Mouse (Mus musculus): ENCODE measurements around the gene Arpc1a. TPM values are rescaled to one million over a fixed set of nuclear protein-coding genes. Genes with fewer than 3 reads are reported as not detected.
A peak's percentile ranks its signal among the peaks of the same experiment; 100 is the strongest.
"Not testable (repeated sequence)": the region's sequence is repeated elsewhere in the genome, so short reads cannot be mapped to it uniquely, and the experiment has no call there.

Arpc1a gene
- polyA plus RNA-seq, 1 experiment from 2014 or later, result 147 TPM

GRCm38 (mm10) chr5:145123396-145123795 is 39.8 kb downstream of the Arpc1a start:
- H3K9me3 ChIP-seq, result no peaks in the 10 kb centered on the region

GRCm38 (mm10) chr5:145126580-145126979 is 43.0 kb downstream of the Arpc1a start:
- no peaks in the 10 kb centered on the region for H3K4me1 ChIP-seq
- 90% methylated on average over 9 of the region's 9 CpGs for WGBS
- ATAC-seq (ENCODE audit: insufficient number of reproducible peaks, low FRiP score, low TSS enrichment, low read depth), result no peak
- H3K27ac ChIP-seq, result no peak overlapping the region
- no peak overlapping the region for H3K4me2 ChIP-seq
- H3K36me3 ChIP-seq, result peaks cover 94% of the 10 kb centered on the region
- no peaks in the 10 kb centered on the region for H3K9me3 ChIP-seq
- no peak overlapping the region for H3K9ac ChIP-seq
- H3K27me3 ChIP-seq, result no peaks in the 10 kb centered on the region
- H3K4me3 ChIP-seq, result no peak overlapping the region

More at GRCm38 (mm10) chr5:145123396-145123795, 39.8 kb downstream of the Arpc1a start:
- no peak for ATAC-seq (ENCODE audit: insufficient number of reproducible peaks, low FRiP score, low TSS enrichment, low read depth)
- Histone ChIP-seq H3K27ac (no peak overlapping the region), H3K4me2 (no peak overlapping the region), H3K27me3 (no peaks in the 10 kb centered on the region), H3K4me1 (peaks cover 14% of the 10 kb centered on the region), H3K4me3 (no peak overlapping the region), H3K9ac (no peak overlapping the region), H3K36me3 (peaks cover 67% of the 10 kb centered on the region)
- WGBS, result 92% methylated on average over 19 of the region's 19 CpGs

GRCm38 (mm10) chr5:145129124-145129523 is 45.5 kb downstream of the Arpc1a start:
- Histone ChIP-seq H3K4me1 (no peaks in the 10 kb centered on the region), H3K27ac (peak overlapping the region; percentile 29), H3K4me3 (no peak overlapping the region), H3K9me3 (no peaks in the 10 kb centered on the region), H3K4me2 (no peak overlapping the region), H3K27me3 (no peaks in the 10 kb centered on the region), H3K9ac (no peak overlapping the region), H3K36me3 (peaks cover 94% of the 10 kb centered on the region)
- ATAC-seq (ENCODE audit: insufficient number of reproducible peaks, low FRiP score, low TSS enrichment, low read depth), result no peak
- 90% methylated on average over 4 of the region's 4 CpGs for WGBS

- not testable (repeated sequence) for H3K4me1 ChIP-seq; H3K27ac ChIP-seq; H3K9me3 ChIP-seq; H3K4me2 ChIP-seq; H3K27me3 ChIP-seq; ATAC-seq (ENCODE audit: insufficient number of reproducible peaks, low FRiP score, low TSS enrichment, low read depth); H3K9ac ChIP-seq; H3K4me3 ChIP-seq
- 92% methylated on average over 4 of the region's 6 CpGs for WGBS
- H3K36me3 ChIP-seq, result peaks cover 94% of the 10 kb centered on the region
Measured at GRCm38 (mm10) chr5:145129773-145130172, 46.1 kb downstream of the Arpc1a start.

- H3K27me3 ChIP-seq, result no peaks in the 10 kb centered on the region
- H3K4me1 ChIP-seq, result no peaks in the 10 kb centered on the region
- H3K27ac ChIP-seq, result no peak overlapping the region
- no peak for ATAC-seq (ENCODE audit: insufficient number of reproducible peaks, low FRiP score, low TSS enrichment, low read depth)
- H3K4me2 ChIP-seq, result no peak overlapping the region
- H3K9ac ChIP-seq, result no peak overlapping the region
- no peaks in the 10 kb centered on the region for H3K9me3 ChIP-seq
- 82% methylated on average over 11 of the region's 11 CpGs for WGBS
- H3K36me3 ChIP-seq, result peaks cover 94% of the 10 kb centered on the region
- H3K4me3 ChIP-seq, result no peak overlapping the region
Measured at GRCm38 (mm10) chr5:145130191-145130590, 46.6 kb downstream of the Arpc1a start.

GRCm38 (mm10) chr5:145130995-145131394 is 47.4 kb downstream of the Arpc1a start:
- Histone ChIP-seq H3K27me3 (no peaks in the 10 kb centered on the region), H3K9ac (no peak overlapping the region), H3K4me1 (no peaks in the 10 kb centered on the region), H3K36me3 (peaks cover 91% of the 10 kb centered on the region), H3K27ac (no peak overlapping the region), H3K4me2 (no peak overlapping the region), H3K9me3 (no peaks in the 10 kb centered on the region), H3K4me3 (no peak overlapping the region)
- WGBS, result 91% methylated on average over 3 of the region's 3 CpGs
- no peak for ATAC-seq (ENCODE audit: insufficient number of reproducible peaks, low FRiP score, low TSS enrichment, low read depth)

GRCm38 (mm10) chr5:145133275-145133674 is 49.6 kb downstream of the Arpc1a start:
- 84% methylated on average over 6 of the region's 6 CpGs for WGBS
- H3K9me3 ChIP-seq; H3K4me2 ChIP-seq; H3K27me3 ChIP-seq; H3K27ac ChIP-seq; H3K4me3 ChIP-seq; H3K9ac ChIP-seq; ATAC-seq (ENCODE audit: insufficient number of reproducible peaks, low FRiP score, low TSS enrichment, low read depth): not testable (repeated sequence)
- H3K4me1 ChIP-seq, result peaks cover 12% of the 10 kb centered on the region
- H3K36me3 ChIP-seq, result peaks cover 86% of the 10 kb centered on the region

GRCm38 (mm10) chr5:145138836-145139235 is 55.2 kb downstream of the Arpc1a start:
- Histone ChIP-seq H3K4me3 (peak overlapping the region; percentile 97), H3K27ac (peak overlapping the region; percentile 89), H3K4me1 (peaks cover 26% of the 10 kb centered on the region), H3K27me3 (no peaks in the 10 kb centered on the region), H3K9me3 (no peaks in the 10 kb centered on the region), H3K36me3 (peaks cover 59% of the 10 kb centered on the region), H3K9ac (peak overlapping the region; percentile 92), H3K4me2 (peak overlapping the region; percentile 72)
- 6% methylated on average over 6 of the region's 6 CpGs for WGBS
- no peak for ATAC-seq (ENCODE audit: insufficient number of reproducible peaks, low FRiP score, low TSS enrichment, low read depth)

- H3K27me3 ChIP-seq, result no peaks in the 10 kb centered on the region
- ATAC-seq (ENCODE audit: insufficient number of reproducible peaks, low FRiP score, low TSS enrichment, low read depth), result peak; percentile 90
- H3K9ac ChIP-seq, result peak within 1 kb of the TSS; percentile 92
- WGBS, result under 1% methylated on average over 84 of the region's 84 CpGs
- peaks cover 58% of the 10 kb centered on the region for H3K36me3 ChIP-seq
- peak within 1 kb of the TSS; percentile 72 for H3K4me2 ChIP-seq
- no peaks in the 10 kb centered on the region for H3K9me3 ChIP-seq
- peak within 1 kb of the TSS; percentile 97 for H3K4me3 ChIP-seq
- H3K27ac ChIP-seq, result peak within 1 kb of the TSS; percentile 89
- H3K4me1 ChIP-seq, result peaks cover 26% of the 10 kb centered on the region
Measured at GRCm38 (mm10) chr5:145139571-145140519, 56.2 kb downstream of the Arpc1a start, which contains the start of the genes Pdap1 and Bud31. Gene Pdap1 (minus strand): TSS chr5:145140238. Gene Bud31 (plus strand): TSS chr5:145140362.

GRCm38 (mm10) chr5:145140611-145141010 is 57.0 kb downstream of the Arpc1a start:
- Histone ChIP-seq H3K4me1 (peaks cover 26% of the 10 kb centered on the region), H3K27ac (peak overlapping the region; percentile 89), H3K4me2 (peak overlapping the region; percentile 72), H3K36me3 (peaks cover 59% of the 10 kb centered on the region), H3K9me3 (no peaks in the 10 kb centered on the region), H3K9ac (peak overlapping the region; percentile 82), H3K27me3 (no peaks in the 10 kb centered on the region), H3K4me3 (peak overlapping the region; percentile 97)
- ATAC-seq (ENCODE audit: insufficient number of reproducible peaks, low FRiP score, low TSS enrichment, low read depth), result no peak
- WGBS, result under 1% methylated on average over 18 of the region's 18 CpGs

- Histone ChIP-seq H3K4me3 (no peak overlapping the region), H3K4me1 (no peaks in the 10 kb centered on the region), H3K4me2 (no peak overlapping the region), H3K27me3 (no peaks in the 10 kb centered on the region), H3K36me3 (peaks cover 98% of the 10 kb centered on the region), H3K9ac (no peak overlapping the region), H3K9me3 (no peaks in the 10 kb centered on the region), H3K27ac (no peak overlapping the region)
- no peak for ATAC-seq (ENCODE audit: insufficient number of reproducible peaks, low FRiP score, low TSS enrichment, low read depth)
- WGBS, result 86% methylated on average over 5 of the region's 5 CpGs
Measured at GRCm38 (mm10) chr5:145147748-145148147, 64.1 kb downstream of the Arpc1a start.

GRCm38 (mm10) chr5:145149294-145149693 is 65.7 kb downstream of the Arpc1a start:
- H3K4me1 ChIP-seq, result no peaks in the 10 kb centered on the region
- H3K27me3 ChIP-seq, result no peaks in the 10 kb centered on the region
- H3K4me2 ChIP-seq, result no peak overlapping the region
- no peak overlapping the region for H3K27ac ChIP-seq
- no peak for ATAC-seq (ENCODE audit: insufficient number of reproducible peaks, low FRiP score, low TSS enrichment, low read depth)
- peaks cover 98% of the 10 kb centered on the region for H3K36me3 ChIP-seq
- no peak overlapping the region for H3K9ac ChIP-seq
- WGBS, result 85% methylated on average over 6 of the region's 6 CpGs
- no peaks in the 10 kb centered on the region for H3K9me3 ChIP-seq
- no peak overlapping the region for H3K4me3 ChIP-seq

Data from limb, embryonic 15.5 days (tissue).